Mouse (Mus musculus) G1E (cell line): ENCODE data around the gene Lrrc26.

Experiments used
- CTCF ChIP-seq: IDR thresholded peaks from 2 replicates; pipeline ENCODE4 v1.5.1; 2012; ENCODE audit warnings: low read depth, low read length, inconsistent platforms, mixed read lengths
- GATA1 ChIP-seq: IDR thresholded peaks from 2 replicates; pipeline ENCODE4 v1.6.1; 2012; ENCODE audit warnings: borderline replicate concordance, low read length, inconsistent platforms, mixed read lengths
- TAL1 ChIP-seq: conservative IDR thresholded peaks from 2 replicates; pipeline ENCODE4 v1.6.1; 2012; ENCODE audit warnings: low read depth, low read length, inconsistent platforms, mixed read lengths

- no peak for TF ChIP-seq CTCF
- no peak for TF ChIP-seq GATA1
- TF ChIP-seq TAL1: no peak
Measured at GRCm38 (mm10) chr2:25271827-25272511, 17.7 kb upstream of the Lrrc26 start, which contains the start of the genes Ssna1 and Anapc2.
